Mouse (Mus musculus): ENCODE results near the gene Ube2i. TPM values are rescaled to one million over a fixed set of nuclear protein-coding genes. Genes with fewer than 3 reads are reported as not detected.
"Not testable (repeated sequence)": the region's sequence is repeated elsewhere in the genome, so short reads cannot be mapped to it uniquely, and the experiment has no call there.

Ube2i gene
- polyA plus RNA-seq, 1 experiment from 2014 or later = 409 TPM

DNA sequence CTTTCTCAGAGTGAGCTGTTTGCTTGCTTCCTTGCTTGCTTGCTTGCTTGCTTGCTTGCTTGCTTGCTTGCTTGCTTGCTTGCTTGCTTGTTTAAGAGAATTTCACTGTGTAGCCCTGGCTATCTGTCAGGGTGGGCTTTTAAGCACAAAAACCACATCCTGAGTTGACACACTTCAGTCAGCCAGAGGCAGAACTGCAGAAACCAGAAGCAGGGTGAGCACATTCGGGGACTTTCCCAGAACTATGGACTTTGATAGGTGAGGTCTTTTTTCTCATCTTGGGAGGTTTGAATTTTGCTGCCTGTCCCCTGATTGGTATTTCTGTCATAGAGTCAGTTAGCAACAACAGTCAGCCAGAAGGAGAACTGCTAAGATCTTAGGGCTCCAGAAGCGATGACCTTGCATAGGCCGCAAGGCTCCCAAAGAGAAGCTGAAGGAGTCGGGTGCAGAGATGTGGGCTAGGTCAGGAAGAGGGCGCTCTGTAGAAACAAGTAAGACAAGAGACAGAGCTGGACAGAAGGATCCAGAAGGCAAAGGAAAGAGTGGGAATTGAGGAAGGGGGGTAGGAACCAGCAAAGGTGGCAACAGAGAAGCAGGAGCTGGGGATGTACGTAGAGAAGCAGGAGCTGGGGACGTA lies 49.7 kb downstream of the Ube2i start:
- Histone ChIP-seq H3K27me3 (replicated peaks; ENCODE audit: control insufficient read depth, insufficient read depth, low read length) (no peaks in the 10 kb centered on the region), H3K9ac (ENCODE audit: low read depth, low read length) (no peak overlapping the region), H3K4me2 (ENCODE audit: low read length) (no peak overlapping the region), H3K9me3 (ENCODE audit: control insufficient read depth, low read length) (no peaks in the 10 kb centered on the region), H3K36me3 (ENCODE audit: control insufficient read depth, insufficient read depth, low read length) (no peaks in the 10 kb centered on the region), H3K4me1 (ENCODE audit: control insufficient read depth, insufficient read depth, low read depth, low read length) (peaks cover 9% of the 10 kb centered on the region), H3K4me3 (ENCODE audit: low read length) (no peak overlapping the region), H3K27ac (ENCODE audit: low read depth, low read length) (no peak overlapping the region)
- no peak for ATAC-seq
- WGBS = 88% methylated on average over 7 of the region's 7 CpGs

DNA sequence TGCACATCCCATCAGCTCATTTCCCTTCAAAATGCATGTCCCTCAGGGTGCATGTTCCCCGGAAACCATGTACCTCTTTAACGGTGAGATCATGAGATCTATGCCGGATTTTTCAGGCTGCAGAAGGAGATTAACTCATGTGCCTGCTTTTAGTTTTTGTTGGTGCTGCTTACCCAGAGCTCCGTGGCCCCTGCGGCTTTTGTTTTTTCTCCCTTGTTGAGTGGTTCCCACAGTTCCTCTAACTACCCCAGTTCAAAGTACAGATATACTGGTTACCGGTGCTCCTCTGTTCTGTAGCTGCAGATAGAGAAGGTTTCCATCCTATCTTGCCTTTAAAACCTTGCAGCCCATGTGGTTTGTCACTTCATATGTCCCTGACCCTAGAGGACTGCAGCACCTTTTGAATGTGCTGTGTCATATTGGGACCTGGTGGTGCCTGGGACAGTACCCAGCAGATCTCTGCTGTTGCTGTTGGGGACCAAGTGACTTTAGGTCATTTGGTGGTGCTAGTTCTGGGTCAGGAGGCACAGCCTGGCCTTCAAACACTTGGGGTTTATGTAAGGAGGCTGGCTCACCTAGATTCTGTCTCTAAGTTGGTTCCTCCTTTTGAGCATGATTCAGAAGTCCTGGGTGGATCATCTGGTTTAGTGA lies 51.3 kb downstream of the Ube2i start:
- peaks cover 6% of the 10 kb centered on the region for H3K36me3 ChIP-seq (ENCODE audit: control insufficient read depth, insufficient read depth, low read length)
- WGBS = 42% methylated on average over 6 of the region's 6 CpGs
- peak overlapping the region; percentile 47 for H3K4me2 ChIP-seq (ENCODE audit: low read length)
- peaks cover 9% of the 10 kb centered on the region for H3K4me1 ChIP-seq (ENCODE audit: control insufficient read depth, insufficient read depth, low read depth, low read length)
- H3K9ac ChIP-seq (ENCODE audit: low read depth, low read length) = no peak overlapping the region
- no peak for ATAC-seq
- H3K9me3 ChIP-seq (ENCODE audit: control insufficient read depth, low read length) = no peaks in the 10 kb centered on the region
- H3K27me3 ChIP-seq (replicated peaks; ENCODE audit: control insufficient read depth, insufficient read depth, low read length) = no peaks in the 10 kb centered on the region
- no peak overlapping the region; the same call in none of the 2 replicates for H3K27ac ChIP-seq (ENCODE audit: low read depth, low read length)
- peak overlapping the region; percentile 33 for H3K4me3 ChIP-seq (ENCODE audit: low read length)

DNA sequence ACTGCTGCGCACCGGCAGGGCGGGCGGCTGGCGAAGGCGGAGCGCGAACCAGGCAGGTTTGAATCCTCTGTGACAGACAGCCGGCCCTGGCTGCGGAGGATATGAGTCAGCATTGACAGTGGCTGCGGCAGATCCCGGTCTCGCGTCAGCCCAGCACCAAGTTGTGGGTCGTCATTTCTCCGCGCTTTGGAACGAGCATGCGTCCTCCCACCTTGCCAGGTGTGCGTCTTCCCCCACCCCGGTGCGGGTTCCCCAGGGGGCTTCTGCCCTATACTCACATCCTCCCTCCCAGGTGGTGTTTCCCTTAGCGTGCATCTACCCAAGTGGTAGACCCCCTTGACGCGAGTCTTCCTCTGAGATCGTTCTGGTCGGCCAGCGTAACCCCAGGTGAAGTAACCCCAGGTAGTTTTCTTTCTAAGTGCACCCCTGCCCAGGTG lies 51.9 kb downstream of the Ube2i start:
- H3K27ac ChIP-seq (ENCODE audit: low read depth, low read length); H3K27me3 ChIP-seq (replicated peaks; ENCODE audit: control insufficient read depth, insufficient read depth, low read length); H3K9me3 ChIP-seq (ENCODE audit: control insufficient read depth, low read length); H3K36me3 ChIP-seq (ENCODE audit: control insufficient read depth, insufficient read depth, low read length); H3K4me1 ChIP-seq (ENCODE audit: control insufficient read depth, insufficient read depth, low read depth, low read length); H3K9ac ChIP-seq (ENCODE audit: low read depth, low read length): not testable (repeated sequence)
- H3K4me3 ChIP-seq (ENCODE audit: low read length) = peak overlapping the region; percentile 39
- WGBS = 18% methylated on average over 14 of the region's 28 CpGs
- H3K4me2 ChIP-seq (ENCODE audit: low read length) = peak overlapping the region; percentile 65
- peak; percentile 92 for ATAC-seq

DNA sequence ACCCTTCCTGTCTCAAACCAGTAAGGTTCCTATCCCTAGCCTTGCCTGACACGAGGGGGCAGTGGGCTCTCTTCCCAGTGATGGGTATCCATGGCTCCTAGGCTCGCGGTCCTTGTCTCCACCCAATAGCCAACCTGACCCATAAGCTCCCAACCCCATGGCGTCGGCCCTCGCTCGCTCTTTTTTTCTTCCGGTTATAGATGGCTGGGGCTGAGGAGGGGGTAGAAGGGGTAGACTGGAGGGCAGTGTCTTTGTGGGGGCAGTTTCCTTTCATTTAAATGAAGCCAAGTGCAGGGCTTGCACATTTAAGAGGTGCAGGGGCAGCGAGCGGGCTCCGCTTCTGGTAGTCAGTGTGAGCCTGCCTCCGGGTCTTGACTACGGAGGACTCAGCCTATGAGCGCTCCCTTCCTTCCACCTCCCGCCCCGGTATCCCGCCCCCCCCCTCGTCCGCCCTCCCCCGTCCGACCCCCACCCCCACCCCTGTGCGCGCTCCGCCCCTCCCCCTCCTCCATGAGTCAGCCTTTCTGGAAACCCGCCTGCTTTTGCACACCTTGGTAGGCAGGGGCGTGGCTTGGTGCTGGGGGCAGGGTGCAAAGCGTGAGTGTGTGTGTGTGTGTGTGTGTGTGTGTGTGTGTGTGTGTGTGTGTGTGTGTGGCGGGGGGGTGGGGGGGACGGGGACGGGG lies 52.5 kb downstream of the Ube2i start:
- WGBS = under 1% methylated on average over 19 of the region's 30 CpGs

DNA sequence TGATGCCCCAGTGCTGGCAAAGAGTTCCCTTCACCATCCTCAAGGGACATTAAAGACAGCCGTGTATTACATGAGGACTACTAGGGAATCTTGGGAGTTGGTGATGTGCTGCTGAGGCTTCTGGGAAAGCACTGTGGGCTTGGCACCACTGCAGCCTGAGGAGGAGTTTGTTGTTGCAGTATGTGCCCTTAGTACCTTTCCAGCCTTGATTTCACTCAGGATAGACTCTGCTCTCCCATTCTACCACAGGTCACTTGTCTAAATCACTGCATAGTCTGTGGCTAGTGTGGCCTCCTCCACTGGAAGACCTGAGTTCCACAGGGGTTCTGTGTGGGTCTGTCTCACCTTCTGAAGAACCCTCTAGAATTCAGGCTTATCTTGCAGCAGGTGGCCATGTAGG lies 53.7 kb downstream of the Ube2i start:
- no peak overlapping the region for H3K4me3 ChIP-seq (ENCODE audit: low read length)
- no peaks in the 10 kb centered on the region for H3K9me3 ChIP-seq (ENCODE audit: control insufficient read depth, low read length)
- H3K9ac ChIP-seq (ENCODE audit: low read depth, low read length) = 0 out of 2 replicates have a peak overlapping the region, but pooled peaks have one; percentile 8
- H3K27ac ChIP-seq (ENCODE audit: low read depth, low read length) = no peak overlapping the region
- 84% methylated on average over 1 of the region's 1 CpGs for WGBS
- ATAC-seq = no peak
- peaks cover 13% of the 10 kb centered on the region for H3K36me3 ChIP-seq (ENCODE audit: control insufficient read depth, insufficient read depth, low read length)
- no peaks in the 10 kb centered on the region for H3K27me3 ChIP-seq (replicated peaks; ENCODE audit: control insufficient read depth, insufficient read depth, low read length)
- no peak overlapping the region for H3K4me2 ChIP-seq (ENCODE audit: low read length)
- peaks cover 9% of the 10 kb centered on the region for H3K4me1 ChIP-seq (ENCODE audit: control insufficient read depth, insufficient read depth, low read depth, low read length)

More for the DNA sequence above, 52.5 kb downstream of the Ube2i start:
- H3K27ac ChIP-seq (ENCODE audit: low read depth, low read length) = peak overlapping the region; percentile 66
- H3K27me3 ChIP-seq (replicated peaks; ENCODE audit: control insufficient read depth, insufficient read depth, low read length) = no peaks in the 10 kb centered on the region
- H3K4me3 ChIP-seq (ENCODE audit: low read length) = peak overlapping the region; percentile 39
- peak overlapping the region; percentile 65 for H3K4me2 ChIP-seq (ENCODE audit: low read length)
- H3K4me1 ChIP-seq (ENCODE audit: control insufficient read depth, insufficient read depth, low read depth, low read length) = peaks cover 9% of the 10 kb centered on the region
- ATAC-seq = peak; percentile 82
- H3K9me3 ChIP-seq (ENCODE audit: control insufficient read depth, low read length) = no peaks in the 10 kb centered on the region
- peaks cover 13% of the 10 kb centered on the region for H3K36me3 ChIP-seq (ENCODE audit: control insufficient read depth, insufficient read depth, low read length)
- H3K9ac ChIP-seq (ENCODE audit: low read depth, low read length) = peak overlapping the region; percentile 60

DNA sequence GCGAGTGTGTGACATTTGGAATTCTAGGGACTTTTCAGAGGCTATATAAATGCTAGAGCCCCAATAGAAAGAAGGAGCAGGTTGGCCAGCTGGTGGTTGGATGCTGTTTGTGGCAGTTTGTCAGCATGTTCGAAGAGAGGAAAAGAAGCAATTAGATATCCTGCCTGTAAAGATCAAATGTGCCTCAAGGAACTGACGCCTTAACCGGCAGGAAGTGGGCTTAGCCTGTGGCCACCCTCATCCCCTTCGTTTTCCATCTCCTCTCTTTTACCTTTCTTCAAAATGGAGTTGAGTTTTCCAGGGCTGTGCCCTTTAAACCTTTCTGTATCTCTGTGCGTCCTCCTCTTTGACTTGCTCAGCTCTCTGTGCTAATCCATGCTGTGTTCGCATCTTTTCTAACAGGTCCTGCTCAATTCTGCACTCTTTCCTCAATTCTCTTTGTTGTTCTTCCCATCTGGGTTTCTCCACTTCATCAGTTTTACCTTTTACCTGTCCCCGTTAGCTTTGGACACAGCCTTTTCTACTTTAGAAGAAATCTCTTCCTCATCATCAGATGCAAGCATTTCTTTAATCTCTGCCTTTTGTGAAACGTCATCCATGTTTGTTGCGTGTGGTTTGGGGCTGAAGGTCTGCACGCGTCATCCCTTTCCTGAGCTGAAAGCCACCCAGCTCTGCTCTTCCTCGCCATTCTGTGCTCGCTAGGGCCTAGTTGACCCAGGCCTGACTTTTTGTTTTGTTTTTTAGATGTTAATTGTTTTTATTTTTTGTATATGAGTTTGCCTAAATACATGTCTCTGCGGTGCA lies 54.7 kb downstream of the Ube2i start:
- no peaks in the 10 kb centered on the region for H3K27me3 ChIP-seq (replicated peaks; ENCODE audit: control insufficient read depth, insufficient read depth, low read length)
- H3K9me3 ChIP-seq (ENCODE audit: control insufficient read depth, low read length) = no peaks in the 10 kb centered on the region
- no peak overlapping the region for H3K9ac ChIP-seq (ENCODE audit: low read depth, low read length)
- H3K4me1 ChIP-seq (ENCODE audit: control insufficient read depth, insufficient read depth, low read depth, low read length) = peaks cover 9% of the 10 kb centered on the region
- no peak overlapping the region for H3K27ac ChIP-seq (ENCODE audit: low read depth, low read length)
- no peak overlapping the region for H3K4me3 ChIP-seq (ENCODE audit: low read length)
- 92% methylated on average over 15 of the region's 15 CpGs for WGBS
- no peak for ATAC-seq
- H3K4me2 ChIP-seq (ENCODE audit: low read length) = no peak overlapping the region
- H3K36me3 ChIP-seq (ENCODE audit: control insufficient read depth, insufficient read depth, low read length) = peaks cover 15% of the 10 kb centered on the region

DNA sequence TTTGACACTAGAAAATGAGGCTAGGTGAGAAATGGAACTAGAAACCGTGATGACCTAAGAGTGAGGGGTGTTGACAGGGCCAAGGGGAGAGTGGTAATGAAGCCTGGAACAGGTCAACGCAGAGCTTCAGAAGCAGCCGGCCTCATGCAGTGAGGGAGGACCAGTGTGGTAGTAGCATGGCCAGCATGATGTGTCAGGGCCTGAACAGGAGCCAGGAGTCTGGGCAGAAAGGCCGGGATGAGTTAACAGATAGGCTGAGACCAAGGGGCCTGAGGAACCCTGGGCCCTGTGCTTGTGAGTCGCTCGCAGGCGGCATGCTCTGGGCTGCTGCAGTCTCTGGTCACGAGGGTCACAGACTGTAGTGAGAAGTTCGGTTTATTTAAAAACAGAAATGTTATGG lies 55.5 kb downstream of the Ube2i start:
- 93% methylated on average over 9 of the region's 9 CpGs for WGBS
- no peak overlapping the region for H3K9ac ChIP-seq (ENCODE audit: low read depth, low read length)
- no peak overlapping the region for H3K4me2 ChIP-seq (ENCODE audit: low read length)
- H3K36me3 ChIP-seq (ENCODE audit: control insufficient read depth, insufficient read depth, low read length) = peaks cover 20% of the 10 kb centered on the region
- H3K4me1 ChIP-seq (ENCODE audit: control insufficient read depth, insufficient read depth, low read depth, low read length) = peaks cover 9% of the 10 kb centered on the region
- H3K27ac ChIP-seq (ENCODE audit: low read depth, low read length) = no peak overlapping the region
- no peaks in the 10 kb centered on the region for H3K27me3 ChIP-seq (replicated peaks; ENCODE audit: control insufficient read depth, insufficient read depth, low read length)
- no peak overlapping the region for H3K4me3 ChIP-seq (ENCODE audit: low read length)
- no peaks in the 10 kb centered on the region for H3K9me3 ChIP-seq (ENCODE audit: control insufficient read depth, low read length)
- ATAC-seq = no peak

DNA sequence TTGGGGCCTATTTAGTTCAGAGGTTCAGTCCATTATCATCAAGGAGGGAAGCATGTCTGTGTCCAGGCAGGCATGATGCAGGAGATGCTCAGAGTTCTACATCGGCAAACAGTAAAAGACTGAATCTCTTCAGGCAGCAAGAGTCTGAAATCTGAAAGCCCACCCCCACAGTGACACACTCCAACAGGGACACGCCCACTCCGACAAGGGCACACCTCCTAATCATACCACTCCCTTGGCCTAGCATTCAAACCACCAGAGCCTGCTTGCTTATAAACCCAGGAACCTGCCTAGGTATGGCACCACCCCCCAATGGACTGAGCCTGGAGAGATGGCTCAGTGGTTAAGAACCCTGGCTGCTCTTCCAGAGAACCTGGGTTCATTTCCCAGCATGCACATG lies 59.0 kb downstream of the Ube2i start:
- Histone ChIP-seq H3K4me3 (ENCODE audit: low read length) (no peak overlapping the region), H3K9me3 (ENCODE audit: control insufficient read depth, low read length) (no peaks in the 10 kb centered on the region), H3K9ac (ENCODE audit: low read depth, low read length) (no peak overlapping the region), H3K27me3 (replicated peaks; ENCODE audit: control insufficient read depth, insufficient read depth, low read length) (no peaks in the 10 kb centered on the region), H3K4me1 (ENCODE audit: control insufficient read depth, insufficient read depth, low read depth, low read length) (no peaks in the 10 kb centered on the region), H3K36me3 (ENCODE audit: control insufficient read depth, insufficient read depth, low read length) (peaks cover 36% of the 10 kb centered on the region), H3K4me2 (ENCODE audit: low read length) (no peak overlapping the region), H3K27ac (ENCODE audit: low read depth, low read length) (no peak overlapping the region)
- no peak for ATAC-seq
- 93% methylated on average over 3 of the region's 3 CpGs for WGBS

All from hindbrain, embryonic 16.5 days (tissue).